Mouse (Mus musculus): ENCODE measurements around the gene Fam90a1a. TPM values are rescaled to one million over a fixed set of nuclear protein-coding genes. Genes with fewer than 3 reads are reported as not detected.
"Not testable (repeated sequence)": the region's sequence is repeated elsewhere in the genome, so short reads cannot be mapped to it uniquely, and the experiment has no call there.

Gene Fam90a1a
- not detected for total RNA-seq (2022)

DNA sequence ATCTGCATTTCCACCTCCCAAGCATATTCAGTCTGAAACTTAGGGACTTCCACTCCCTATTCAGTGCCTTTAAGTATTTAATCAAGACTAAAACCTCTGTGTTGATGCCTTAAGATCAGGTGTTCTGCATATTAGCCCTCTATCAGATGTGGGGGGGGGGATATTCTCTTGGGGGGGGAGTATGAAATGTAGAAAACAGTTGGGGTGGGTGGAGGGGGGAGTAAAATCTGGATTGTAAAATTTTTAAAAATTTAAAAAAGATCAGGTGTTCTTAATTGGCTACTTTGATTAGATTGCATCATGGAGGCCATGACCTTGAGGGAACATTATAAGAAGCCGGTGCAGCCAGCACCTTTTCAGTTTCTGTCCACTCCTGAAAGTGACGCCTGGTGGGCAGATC, at the start of gene Fam90a1a:
Gene Fam90a1a (plus strand): TSS at position 301 of the 400 bp plus-strand sequence.
- DNase-seq (ENCODE audit: low spot score): no peak

GRCm38 (mm10) chr8:21911931-21912330, 46.6 kb upstream of the Fam90a1a start:
- DNase-seq (ENCODE audit: low spot score): no peak

DNA sequence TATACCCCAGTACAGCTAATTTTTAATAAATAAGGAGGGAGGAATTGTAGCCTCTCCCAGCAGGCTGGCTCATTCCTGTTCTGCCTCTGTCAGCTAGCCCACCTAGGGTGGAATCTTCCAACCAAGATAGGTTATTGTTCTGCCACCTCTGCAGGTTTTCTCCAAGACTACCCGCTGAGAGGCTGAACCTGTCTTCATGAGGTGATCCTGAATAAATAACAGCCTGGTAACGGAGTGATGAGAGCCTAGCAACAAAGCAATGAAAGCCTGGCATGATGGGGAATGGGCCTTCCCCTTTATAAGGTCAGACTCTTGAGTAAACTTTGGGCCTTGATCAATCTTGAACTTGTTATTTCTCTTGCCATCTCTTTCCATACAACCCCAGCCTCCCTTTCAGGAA, 46.0 kb upstream of the Fam90a1a start:
- DNase-seq (ENCODE audit: low spot score): no peak

GRCm38 (mm10) chr8:21915625-21916024, 42.9 kb upstream of the Fam90a1a start:
- DNase-seq (ENCODE audit: low spot score): no peak

- DNase-seq (ENCODE audit: low spot score): not testable (repeated sequence)
Measured at GRCm38 (mm10) chr8:21930754-21931153, 27.8 kb upstream of the Fam90a1a start.

GRCm38 (mm10) chr8:21932610-21933009, 25.9 kb upstream of the Fam90a1a start, which contains the start of gene Defb15:
Gene Defb15, minus strand, starts transcription at chr8:21932710.
- no peak for DNase-seq (ENCODE audit: low spot score)

DNA sequence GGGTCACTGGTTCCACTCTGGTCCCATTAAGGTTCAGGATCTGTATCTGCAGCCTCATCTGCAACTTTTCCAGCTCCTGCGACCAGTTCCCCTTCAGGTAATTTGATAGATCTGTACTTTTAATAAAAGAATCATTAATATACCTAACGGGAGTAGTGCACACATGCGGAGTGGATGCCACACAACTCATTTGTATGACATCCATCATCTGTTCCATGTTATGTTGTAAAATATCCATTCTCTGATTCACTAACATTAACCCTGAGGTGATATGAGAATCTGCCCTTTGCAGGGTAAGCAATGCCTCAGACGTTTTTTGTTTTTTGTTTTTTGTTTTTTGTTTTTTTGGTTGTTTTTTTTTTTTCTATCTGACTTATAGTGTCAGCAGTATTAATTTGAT, 20.5 kb upstream of the Fam90a1a start, which contains the start of gene Defb35:
Gene Defb35 (plus strand): TSS at position 301 of the 400 bp plus-strand sequence.
- DNase-seq (ENCODE audit: low spot score): not testable (repeated sequence)

DNA sequence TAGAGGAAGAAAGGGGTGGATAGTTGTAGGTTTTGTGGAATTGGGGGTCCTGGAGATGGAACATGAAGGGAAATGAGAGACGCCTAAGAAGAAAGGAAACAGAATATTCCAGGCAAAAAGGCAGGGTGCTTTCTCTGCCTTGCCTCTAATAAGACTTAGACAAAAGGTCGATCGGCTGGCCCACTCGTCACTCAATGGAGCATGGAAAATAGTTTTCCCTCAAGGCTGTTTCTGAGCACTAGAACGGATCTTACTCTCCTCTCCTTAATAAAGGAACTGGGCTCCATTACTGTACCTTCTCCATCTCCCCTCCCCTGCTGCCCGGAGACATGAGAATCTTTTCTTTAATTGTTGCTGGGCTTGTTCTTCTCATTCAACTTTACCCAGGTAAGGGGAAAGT, 12.1 kb upstream of the Fam90a1a start, which contains the start of gene Defb13:
Gene Defb13 (plus strand): TSS at position 301 of the 400 bp plus-strand sequence.
- DNase-seq (ENCODE audit: low spot score): no peak

DNA sequence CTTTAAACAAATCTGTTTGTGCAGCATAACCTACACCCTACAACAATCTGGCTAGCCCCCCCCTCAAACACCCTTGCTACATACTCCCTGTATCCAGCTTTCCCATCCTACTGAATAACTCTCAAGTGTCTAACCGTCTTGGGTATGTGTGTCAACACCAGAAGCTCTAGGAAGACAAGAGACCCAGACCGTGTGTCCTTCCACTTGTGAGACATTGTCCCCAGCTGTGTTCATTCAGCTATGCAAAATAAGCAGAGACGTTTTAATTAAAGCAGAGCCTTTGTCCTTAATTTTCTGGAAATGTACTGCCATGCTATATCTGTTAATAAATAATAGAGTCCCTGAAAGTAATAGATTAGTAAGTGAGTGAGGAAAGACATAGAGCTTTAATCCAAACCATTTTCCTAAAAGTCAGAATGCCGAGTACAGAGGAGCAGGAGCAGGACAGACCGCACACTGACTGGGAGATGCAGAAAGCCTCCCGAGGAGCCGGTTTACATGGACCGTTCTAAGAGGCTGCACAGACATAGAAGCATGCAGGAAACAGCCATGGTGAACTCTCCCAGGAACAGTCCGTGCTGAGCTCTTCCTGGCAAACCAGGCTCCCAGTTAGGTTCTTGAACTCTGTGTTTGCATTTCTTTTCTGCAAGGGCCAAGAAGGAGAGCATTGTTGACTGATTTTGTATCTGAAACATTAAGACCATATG, 11.1 kb upstream of the Fam90a1a start:
- DNase-seq (ENCODE audit: low spot score): no peak

DNA sequence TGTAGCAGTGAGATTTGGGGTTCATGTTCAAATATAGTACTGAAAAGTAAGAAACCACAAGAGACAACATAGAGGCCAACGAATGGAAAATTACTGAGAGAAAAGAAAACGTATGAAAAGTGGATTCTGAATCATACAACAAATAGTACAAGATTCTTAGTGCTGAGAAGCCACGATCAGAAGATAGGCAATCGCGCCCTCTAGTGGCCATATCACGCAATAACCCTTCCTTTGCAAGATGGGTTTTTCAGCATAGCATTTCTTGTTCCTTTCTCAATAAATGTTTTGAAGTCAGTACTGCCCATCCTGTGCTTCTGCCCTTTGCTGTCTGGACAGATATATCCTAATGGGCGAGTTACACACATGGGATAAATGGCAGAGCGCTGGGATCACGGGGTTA, 3.2 kb upstream of the Fam90a1a start:
- DNase-seq (ENCODE audit: low spot score): peak; percentile 4

DNA sequence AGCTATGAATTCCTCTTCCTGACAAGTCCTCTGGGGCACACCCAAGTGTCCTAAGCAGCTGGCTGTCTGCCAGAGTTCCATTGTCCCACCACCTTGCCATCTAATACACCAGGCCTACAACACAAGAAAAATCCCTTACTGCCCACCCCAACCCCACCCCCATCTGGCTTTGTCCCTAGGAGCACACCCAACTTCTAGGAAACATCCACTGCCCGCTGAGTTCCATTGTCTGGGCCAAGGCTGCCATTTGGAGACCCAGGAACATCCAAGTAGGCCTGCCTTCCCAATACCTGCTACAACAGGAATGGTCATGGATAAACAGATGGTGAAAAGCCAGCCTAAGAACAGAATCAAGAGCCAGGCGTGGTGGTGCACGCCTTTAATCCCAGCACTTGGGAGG, 2.2 kb upstream of the Fam90a1a start:
- DNase-seq (ENCODE audit: low spot score): no peak

DNA sequence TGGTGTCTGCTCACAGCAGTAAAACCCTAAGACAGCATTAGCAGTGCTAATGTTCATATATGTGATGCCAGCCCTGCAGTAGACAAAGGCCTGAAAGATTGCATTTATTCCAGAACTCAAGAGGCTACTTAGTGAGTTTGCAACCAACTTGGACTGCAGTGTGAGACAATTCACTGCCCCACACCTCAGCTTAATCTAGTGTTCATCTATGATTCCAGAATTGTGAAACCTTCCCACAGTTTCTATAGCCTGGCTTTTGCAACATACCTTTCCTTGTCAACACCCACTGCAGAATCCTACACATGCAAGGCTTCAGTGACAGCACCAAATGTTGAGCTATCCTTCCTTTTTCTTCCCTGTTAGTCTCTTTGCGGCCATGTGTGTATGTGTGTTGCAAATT, 8.1 kb downstream of the Fam90a1a start:
- DNase-seq (ENCODE audit: low spot score): no peak

DNA sequence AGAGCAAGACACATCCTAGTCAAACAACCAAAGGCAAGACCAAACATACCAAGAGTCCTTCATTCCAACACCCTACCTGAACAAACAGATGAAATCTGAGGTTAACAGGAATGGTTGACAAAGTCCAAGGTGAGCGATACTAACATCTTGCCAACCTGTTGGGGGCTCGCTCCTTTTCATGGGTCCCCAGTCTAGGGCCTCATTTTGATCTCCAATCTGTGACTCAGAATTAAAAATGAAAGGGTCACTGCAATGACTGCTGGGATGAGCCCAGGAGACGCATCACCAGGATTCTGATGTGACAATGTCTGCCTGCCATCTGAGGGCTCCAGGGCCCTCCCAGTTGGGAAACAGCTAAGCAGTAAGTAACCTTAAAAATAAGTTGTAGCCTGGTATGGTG, 11.0 kb downstream of the Fam90a1a start, which contains the start of gene Ccdc70:
Gene Ccdc70 (plus strand): TSS at position 301 of the 400 bp plus-strand sequence.
- DNase-seq (ENCODE audit: low spot score): no peak

DNA sequence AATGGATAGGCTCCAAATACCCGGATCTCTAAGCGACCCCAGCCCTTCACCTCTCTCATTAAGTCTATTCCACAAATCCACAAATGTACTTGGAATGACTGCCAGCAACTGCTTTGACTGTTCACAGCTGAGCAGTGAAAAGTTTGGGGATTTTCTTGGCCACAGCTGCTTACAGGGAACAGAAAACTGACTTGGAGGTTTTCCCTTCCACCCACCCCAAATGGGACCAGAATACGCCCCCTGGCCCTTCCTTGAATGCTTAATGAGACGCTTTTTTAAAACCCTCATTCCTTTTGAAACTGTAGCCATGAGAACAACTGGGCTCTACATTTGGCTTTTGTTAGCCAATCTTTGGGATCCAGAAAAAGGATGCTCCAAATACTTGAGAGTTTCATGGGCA, 19.7 kb downstream of the Fam90a1a start:
- DNase-seq (ENCODE audit: low spot score): no peak

GRCm38 (mm10) chr8:21981664-21982337, 23.3 kb downstream of the Fam90a1a start:
- DNase-seq (ENCODE audit: low spot score): no peak

DNA sequence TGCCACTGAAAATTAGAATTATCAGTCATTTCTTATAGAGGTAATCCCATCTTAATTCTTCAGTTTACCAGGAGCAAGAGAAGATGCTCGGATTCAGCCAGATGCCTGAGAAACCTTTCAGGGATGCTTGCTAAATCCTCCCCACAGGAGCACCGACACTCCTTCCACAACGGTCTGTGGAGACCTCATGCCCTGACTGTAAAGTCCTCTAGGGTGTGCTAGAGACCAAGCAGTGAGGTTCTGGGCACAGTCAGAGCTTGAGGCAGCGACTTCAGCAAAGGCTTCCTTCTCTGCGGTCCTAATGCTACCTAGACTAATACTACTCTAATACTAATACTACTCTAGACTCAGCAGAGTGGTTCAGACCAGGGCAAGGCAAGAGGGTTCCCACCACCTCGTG, 33.7 kb downstream of the Fam90a1a start:
- peak; percentile 6 for DNase-seq (ENCODE audit: low spot score)

GRCm38 (mm10) chr8:21995181-21995580, 36.7 kb downstream of the Fam90a1a start:
- DNase-seq (ENCODE audit: low spot score): no peak

DNA sequence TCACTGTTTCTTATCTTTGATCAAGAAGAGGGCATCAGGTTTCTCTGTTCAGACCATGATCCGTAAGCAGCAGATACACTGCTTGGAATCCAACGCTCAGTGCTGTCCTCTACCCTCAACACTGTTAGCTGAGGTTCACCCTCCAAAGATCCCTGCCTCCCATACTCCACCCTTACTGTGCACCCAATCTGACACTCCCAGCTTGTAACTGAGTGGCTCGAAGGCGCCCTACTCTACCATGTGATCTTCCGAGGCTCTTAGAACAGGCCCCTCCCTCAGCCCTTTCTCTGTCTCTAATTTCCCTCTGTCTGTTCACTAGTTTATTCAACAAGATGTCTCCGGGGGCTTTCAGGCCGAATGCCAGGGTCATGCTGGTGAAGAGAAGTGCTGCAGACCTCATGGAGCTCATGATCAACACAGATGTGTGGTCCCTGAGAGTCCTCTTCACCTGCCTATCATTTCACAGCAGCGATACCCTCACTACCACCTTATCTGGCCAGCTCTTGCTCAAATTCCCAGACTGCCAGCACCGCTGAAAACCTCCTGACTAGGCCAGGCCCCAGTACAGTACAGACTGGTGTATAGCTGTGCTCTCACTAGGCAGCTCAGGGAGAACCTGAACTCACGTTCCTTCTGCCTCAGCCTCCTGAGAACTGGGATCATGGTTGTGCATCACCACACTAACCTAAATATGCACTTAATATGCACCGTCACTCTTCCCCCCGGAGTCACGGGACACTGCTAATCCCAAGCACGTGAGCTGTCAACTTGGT, 46.4 kb downstream of the Fam90a1a start:
- no peak for DNase-seq (ENCODE audit: low spot score)

DNA sequence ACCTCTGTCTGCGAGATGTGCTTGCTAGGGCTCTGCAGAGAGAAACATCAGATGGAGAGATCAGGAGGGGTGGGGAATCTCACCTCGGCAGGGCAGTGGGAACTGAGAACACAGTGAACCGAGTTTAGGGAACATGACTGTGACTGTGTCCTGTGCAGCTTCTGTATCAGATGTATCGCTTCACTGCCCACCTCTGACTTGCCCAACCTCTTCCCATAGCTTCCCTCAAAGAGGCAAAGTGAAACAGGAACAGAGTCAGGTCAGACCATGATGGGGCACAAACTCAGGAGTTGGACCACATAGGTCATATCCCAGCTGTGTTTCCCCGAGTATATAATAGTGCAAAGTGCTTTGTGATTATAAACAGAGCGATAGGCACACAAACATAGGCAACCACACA, 47.9 kb downstream of the Fam90a1a start:
- DNase-seq (ENCODE audit: low spot score): no peak

GRCm38 (mm10) chr8:22009403-22009802, 50.9 kb downstream of the Fam90a1a start:
- peak; percentile 1 for DNase-seq (ENCODE audit: low spot score)

DNA sequence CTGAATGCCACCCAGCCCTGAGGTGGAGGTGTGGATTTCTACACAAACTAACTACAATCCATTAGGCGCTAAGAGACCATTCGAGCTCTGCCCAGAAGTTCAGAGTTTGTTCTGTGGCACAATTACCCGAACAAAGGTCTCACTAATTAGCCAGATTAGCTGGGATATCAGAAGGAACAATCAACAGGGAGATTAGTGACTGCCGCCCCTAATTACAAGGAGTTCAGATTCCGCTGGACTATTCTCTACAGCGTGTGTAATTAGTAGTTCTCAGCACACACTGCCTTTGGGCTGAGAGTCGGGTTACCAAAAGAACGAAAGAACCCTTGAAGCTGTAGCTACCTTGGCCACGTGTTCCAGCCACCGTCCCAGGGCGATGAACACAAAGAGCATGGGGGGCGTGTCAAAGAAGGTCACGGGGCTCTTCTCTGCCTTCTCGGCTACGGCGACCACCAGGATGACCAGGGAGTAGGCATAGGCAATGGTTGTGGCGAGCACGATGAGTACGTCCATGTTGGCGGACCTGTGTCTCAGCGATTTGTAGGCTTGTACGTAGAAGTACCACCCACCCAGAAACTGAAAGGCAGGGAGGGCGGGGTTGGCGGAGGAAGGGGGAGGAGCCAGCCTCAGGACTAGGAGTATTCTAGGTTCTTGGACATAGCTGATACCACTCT, 54.7 kb downstream of the Fam90a1a start:
- DNase-seq (ENCODE audit: low spot score): no peak

Data from heart, adult 8-10 months (tissue).